Mouse (Mus musculus): Measurements from ENCODE around the gene Taf13.

Taf13 gene

GRCm38 (mm10) chr3:108572309-108573010 is 962 bp downstream of the Taf13 start:
- DNase-seq (ENCODE audit: extremely low read depth, insufficient read length, low spot score) = peak; percentile 15

GRCm38 (mm10) chr3:108574018-108574417 is 2.5 kb downstream of the Taf13 start:
- DNase-seq (ENCODE audit: extremely low read depth, insufficient read length, low spot score) = no peak

- no peak for DNase-seq (ENCODE audit: extremely low read depth, insufficient read length, low spot score)
These were observed 13.1 kb downstream of the Taf13 start for GRCm38 (mm10) chr3:108584580-108584979.

- DNase-seq (ENCODE audit: extremely low read depth, insufficient read length, low spot score) = no peak
These were observed 16.9 kb downstream of the Taf13 start for GRCm38 (mm10) chr3:108588446-108588845.

- DNase-seq (ENCODE audit: extremely low read depth, insufficient read length, low spot score) = peak; percentile 98
These were observed 19.5 kb downstream of the Taf13 start, which contains the start of gene Wdr47 for GRCm38 (mm10) chr3:108590786-108591529. Gene Wdr47 (plus strand): TSS chr3:108591279.

- no peak for DNase-seq (ENCODE audit: extremely low read depth, insufficient read length, low spot score)
These were observed 20.3 kb downstream of the Taf13 start for GRCm38 (mm10) chr3:108591530-108592522.

- no peak for DNase-seq (ENCODE audit: extremely low read depth, insufficient read length, low spot score)
These were observed 37.4 kb downstream of the Taf13 start for GRCm38 (mm10) chr3:108608906-108609305.
